Mouse (Mus musculus) CH12.LX (cell line): ENCODE data around the gene Otos. TPM values are rescaled to one million over a fixed set of nuclear protein-coding genes. Genes with fewer than 3 reads are reported as not detected.

Experiments used
- DNase-seq: peaks from one replicate; pipeline ENCODE4 v3.0.0-alpha.2; 2013; ENCODE audit errors: extremely low read depth
- H3K27ac ChIP-seq: 2 replicates; pipeline ENCODE4 v1.5.1; 2012; ENCODE audit warnings: low read depth, mild to moderate bottlenecking, control low read depth, moderate library complexity; ENCODE audit not compliant: insufficient read depth
- H3K27me3 ChIP-seq: replicated peaks from 2 replicates; pipeline ENCODE3; 2012; ENCODE audit warnings: inconsistent platforms
- H3K36me3 ChIP-seq, 2 experiments: replicated peaks in 1 of 2; 2 replicates each; pipeline versions ENCODE3 to v1.6.1; 2012; ENCODE audit warnings: inconsistent platforms in 1 of 2, low read length in 1 of 2, mild to moderate bottlenecking in 1 of 2, mixed read lengths in 1 of 2, moderate library complexity in 1 of 2; ENCODE audit not compliant: control insufficient read depth in 1 of 2, insufficient read depth in 1 of 2
- H3K4me1 ChIP-seq, 2 experiments: 2 replicates each; pipeline ENCODE4 v1.6.1; 2012; ENCODE audit warnings: inconsistent platforms in 1 of 2, moderate library complexity in 1 of 2; ENCODE audit not compliant: insufficient read depth in 2 of 2, control insufficient read depth in 1 of 2
- H3K4me2 ChIP-seq: 2 replicates; pipeline ENCODE4 v1.6.1; 2012; ENCODE audit warnings: low read depth, mild to moderate bottlenecking, control low read depth; ENCODE audit not compliant: poor library complexity, insufficient read depth, severe bottlenecking
- H3K4me3 ChIP-seq, 3 experiments: fragments of 150-350 bp in 1 of 3; sonication (generic) in 1 of 3; replicated peaks in 1 of 3; 2 replicates each; pipeline versions ENCODE3 to v1.5.1; 2011 to 2012; ENCODE audit warnings: low read depth in 2 of 3, low read length in 2 of 3, mild to moderate bottlenecking in 2 of 3, moderate library complexity in 2 of 3, control low read depth in 1 of 3, improper control_type of control experiment in 1 of 3, inconsistent platforms in 1 of 3, mixed read lengths in 1 of 3; ENCODE audit not compliant: poor library complexity in 1 of 3
- H3K79me2 ChIP-seq: replicated peaks from 2 replicates; pipeline ENCODE4 v1.6.1; 2012; ENCODE audit warnings: mild to moderate bottlenecking, moderate library complexity; ENCODE audit not compliant: control insufficient read depth, poor library complexity, insufficient read depth, severe bottlenecking; ENCODE audit errors: extremely low read depth
- H3K9ac ChIP-seq: 2 replicates; pipeline ENCODE4 v1.6.1; 2012; ENCODE audit warnings: low read depth, mild to moderate bottlenecking, control low read depth, moderate library complexity; ENCODE audit not compliant: insufficient read depth
- H3K9me3 ChIP-seq: replicated peaks from 2 replicates; pipeline ENCODE3; 2012; ENCODE audit warnings: low read length, inconsistent platforms, mixed read lengths
- CHD2 ChIP-seq: IDR thresholded peaks from 2 replicates; pipeline ENCODE4 v1.6.1; 2011; ENCODE audit warnings: low read length, improper control_type of control experiment
- EP300 ChIP-seq: IDR thresholded peaks from 2 replicates; pipeline ENCODE4 v1.6.1; 2011; ENCODE audit warnings: low read length, improper control_type of control experiment
- ETS1 ChIP-seq: conservative IDR thresholded peaks from 2 replicates; pipeline ENCODE4 v1.6.1; 2012; ENCODE audit warnings: low read depth, mild to moderate bottlenecking, inconsistent platforms, low read length, improper control_type of control experiment, moderate library complexity
- GABPA ChIP-seq: IDR thresholded peaks from 2 replicates; pipeline ENCODE4 v1.6.1; 2012; ENCODE audit warnings: low read depth, low read length, improper control_type of control experiment, inconsistent platforms; ENCODE audit not compliant: insufficient replicate concordance
- JUN ChIP-seq: IDR thresholded peaks from 2 replicates; pipeline ENCODE4 v1.6.1; 2011; ENCODE audit warnings: low read depth, mild to moderate bottlenecking, low read length, improper control_type of control experiment, moderate library complexity; ENCODE audit not compliant: insufficient read depth
- KAT2A ChIP-seq: IDR thresholded peaks from 2 replicates; pipeline ENCODE4 v1.6.1; 2012; ENCODE audit warnings: low read length, improper control_type of control experiment, inconsistent platforms; ENCODE audit not compliant: insufficient replicate concordance
- NELFE ChIP-seq: IDR thresholded peaks from 2 replicates; pipeline ENCODE4 v1.6.1; 2011; ENCODE audit warnings: low read depth, low read length, improper control_type of control experiment
- RAD21 ChIP-seq: IDR thresholded peaks from 2 replicates; pipeline ENCODE4 v1.6.1; 2011; ENCODE audit warnings: low read depth, mild to moderate bottlenecking, low read length, improper control_type of control experiment, moderate library complexity
- TCF12 ChIP-seq: IDR thresholded peaks from 2 replicates; pipeline ENCODE4 v1.6.1; 2014; ENCODE audit warnings: low read depth, mild to moderate bottlenecking, inconsistent platforms, low read length, improper control_type of control experiment
- UBTF ChIP-seq: IDR thresholded peaks from 2 replicates; pipeline ENCODE4 v1.6.1; 2012; ENCODE audit warnings: low read depth, mild to moderate bottlenecking, inconsistent platforms, low read length, improper control_type of control experiment, moderate library complexity
- USF1 ChIP-seq: IDR thresholded peaks from 2 replicates; pipeline ENCODE4 v1.6.1; 2014; ENCODE audit warnings: low read depth, mild to moderate bottlenecking, inconsistent platforms, low read length, improper control_type of control experiment
- ZKSCAN1 ChIP-seq: IDR thresholded peaks from 2 replicates; pipeline ENCODE4 v1.6.1; 2012; ENCODE audit warnings: low read depth, inconsistent platforms, low read length, improper control_type of control experiment, borderline replicate concordance
- ZMIZ1 ChIP-seq: IDR thresholded peaks from 2 replicates; pipeline ENCODE4 v1.6.1; 2012; ENCODE audit warnings: low read depth, mild to moderate bottlenecking, inconsistent platforms, low read length, improper control_type of control experiment
- ZNF384 ChIP-seq: IDR thresholded peaks from 2 replicates; pipeline ENCODE4 v1.6.1; 2012; ENCODE audit warnings: low read depth, low read length, improper control_type of control experiment, inconsistent platforms
- dilution Hi-C: fragments of 300-500 bp; cut with MboI; formaldehyde crosslinking; loops from 2 replicates; pipeline ENCODE4 v1.14.3; 2020; ENCODE audit warnings: low sequenced_read_pairs; ENCODE audit not compliant: extremely low pct_unique_long_range_greater_than_20kb, extremely low pct_ligation_motif_present
- in situ Hi-C: fragments of 300-500 bp; cut with MboI; formaldehyde crosslinking; loops from 3 replicates; pipeline ENCODE4 v1.14.3; 2019; ENCODE audit warnings: low sequenced_read_pairs, low pct_ligation_motif_present, low pct_unique_long_range_greater_than_20kb, mixed read lengths
- polyA plus RNA-seq: library from polyadenylated mRNA; unstranded; fragments of >175 nt; gene quantifications from 2 replicates; pipeline ENCODE4 v1.2.1, GENCODE M21; 2012; ENCODE audit warnings: low read depth; ENCODE audit not compliant: insufficient read length
- total RNA-seq, 2 experiments: library from RNA; depleted of rRNA; stranded (reverse); fragments of 300-350 nt in 1 of 2; fragments of >200 nt in 1 of 2; gene quantifications; 2 replicates each; pipeline ENCODE4 v1.2.3; 2012 to 2014

The Otos gene
- total and polyA plus RNA-seq, 3 experiments: 0.24 TPM; not detected in 2

DNA sequence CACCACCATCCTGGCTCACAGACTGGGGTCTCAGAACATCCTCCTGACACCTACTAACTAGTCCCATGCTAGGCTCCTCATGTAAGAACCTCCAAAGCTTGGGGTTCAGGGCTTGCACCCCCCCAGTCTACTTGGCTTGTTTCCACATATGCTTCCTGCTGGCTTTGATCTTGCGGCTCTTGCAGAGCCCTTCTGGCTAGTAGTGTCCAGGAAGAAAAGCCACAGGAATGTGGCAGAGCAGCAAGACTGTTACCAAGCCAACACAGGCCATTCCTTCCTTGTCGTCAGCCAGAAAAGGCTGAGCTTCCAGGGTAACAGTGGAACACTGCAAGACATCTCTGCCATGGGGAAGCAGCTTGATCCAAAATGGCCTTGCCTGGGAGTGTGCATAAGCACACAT is 6.0 kb upstream of the Otos start:
- H3K36me3 ChIP-seq: no peaks in the 10 kb centered on the region
- peaks cover 100% of the 10 kb centered on the region for H3K27me3 ChIP-seq
- no peak overlapping the region for H3K4me3 ChIP-seq
- no peak for TF ChIP-seq NELFE
- TF ChIP-seq EP300: no peak
- TF ChIP-seq KAT2A: no peak
- no peak for TF ChIP-seq ZNF384
- no peak for TF ChIP-seq ZKSCAN1
- TF ChIP-seq GABPA: no peak
- TF ChIP-seq CHD2: no peak
- no peak for TF ChIP-seq RAD21
- TF ChIP-seq UBTF: no peak
- no peaks in the 10 kb centered on the region for H3K79me2 ChIP-seq
- no peak overlapping the region for H3K27ac ChIP-seq
- H3K9me3 ChIP-seq: no peaks in the 10 kb centered on the region
- H3K9ac ChIP-seq: no peak overlapping the region
- dilution Hi-C loops: no loop called here
- in situ Hi-C loops: loop anchor here (10.0 kb wide), 1 partner anchor 180 kb away; the partner anchor contains the start of gene Gpc1
- H3K4me1 ChIP-seq: no peaks in the 10 kb centered on the region
- no peak for DNase-seq
- no peak overlapping the region for H3K4me2 ChIP-seq

DNA sequence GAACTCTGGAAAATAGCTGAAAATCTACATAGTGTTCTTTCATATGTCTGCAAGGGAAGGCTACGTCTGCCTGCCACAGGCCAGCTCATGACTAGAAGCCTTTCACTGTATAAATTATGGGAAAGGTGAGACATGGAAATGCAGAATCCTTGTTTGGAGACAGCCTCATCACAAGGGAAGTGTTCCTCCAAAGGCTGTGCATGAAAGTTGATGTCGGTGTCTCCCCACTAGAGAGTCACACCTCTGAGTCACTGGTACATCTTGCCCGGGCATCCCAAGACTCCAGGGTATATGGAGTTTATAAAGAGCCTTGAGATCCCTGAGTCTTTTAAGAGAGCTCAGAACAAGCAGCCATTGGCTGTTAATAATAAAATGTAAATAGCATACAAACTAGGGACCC is 4.5 kb upstream of the Otos start:
- peaks cover 97% of the 10 kb centered on the region for H3K27me3 ChIP-seq
- H3K4me1 ChIP-seq: peaks cover 2 to 5% of the 10 kb centered on the region in 2 experiments; a peak in 3 of 4 replicates
- no peaks in the 10 kb centered on the region for H3K9me3 ChIP-seq
- H3K9ac ChIP-seq: no peak overlapping the region
- H3K79me2 ChIP-seq: no peaks in the 10 kb centered on the region
- H3K4me3 ChIP-seq: no peak overlapping the region
- in situ Hi-C loops: loop anchor here (10.0 kb wide), 1 partner anchor 182 kb away; the partner anchor contains the start of gene Gpc1
- H3K4me2 ChIP-seq: no peak overlapping the region
- dilution Hi-C loops: no loop called here
- no peak overlapping the region for H3K27ac ChIP-seq
- DNase-seq: no peak
- TF ChIP-seq ETS1: no peak
- no peak for TF ChIP-seq ZNF384
- no peak for TF ChIP-seq JUN
- TF ChIP-seq RAD21: no peak
- TF ChIP-seq TCF12: no peak
- H3K36me3 ChIP-seq: no peaks in the 10 kb centered on the region

DNA sequence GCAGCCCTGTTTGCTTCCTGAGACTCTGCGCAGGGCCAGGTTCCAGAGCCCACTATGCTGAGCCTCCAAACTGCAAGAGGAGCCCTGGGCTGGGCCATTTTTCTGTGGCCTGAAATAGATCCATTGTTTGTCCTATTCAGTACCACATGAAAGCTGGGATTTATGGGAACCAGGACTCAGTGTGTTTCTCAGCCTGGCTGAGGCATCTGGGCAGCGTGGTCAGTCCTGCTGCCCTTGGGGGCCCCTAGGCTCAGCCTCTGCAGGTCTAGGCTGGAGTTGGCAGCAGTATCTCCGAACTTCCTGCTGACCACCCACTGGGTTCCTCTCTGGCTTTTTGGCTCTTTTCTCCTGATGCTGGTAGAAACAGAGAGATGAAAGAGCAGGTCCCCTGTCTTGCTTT is 2.8 kb upstream of the Otos start:
- TF ChIP-seq CHD2: no peak
- no peak for TF ChIP-seq ZMIZ1
- no peak for TF ChIP-seq RAD21
- TF ChIP-seq USF1: no peak
- no peaks in the 10 kb centered on the region for H3K79me2 ChIP-seq
- H3K27ac ChIP-seq: no peak overlapping the region
- H3K27me3 ChIP-seq: peaks cover 91% of the 10 kb centered on the region
- in situ Hi-C loops: loop anchor here (10.0 kb wide), 1 partner anchor 183 kb away; the partner anchor contains the start of gene Gpc1
- H3K9me3 ChIP-seq: no peaks in the 10 kb centered on the region
- no peak overlapping the region for H3K4me3 ChIP-seq
- DNase-seq: no peak
- no peak overlapping the region for H3K4me2 ChIP-seq
- H3K4me1 ChIP-seq: peaks cover 5 to 8% of the 10 kb centered on the region in 2 experiments; a peak in 3 of 4 replicates
- dilution Hi-C loops: no loop called here
- H3K36me3 ChIP-seq: no peaks in the 10 kb centered on the region
- no peak overlapping the region for H3K9ac ChIP-seq
